Mouse (Mus musculus) stomach, embryonic 14.5 days (tissue): ENCODE data around the gene Gpc5. TPM values are rescaled to one million over a fixed set of nuclear protein-coding genes. Genes with fewer than 3 reads are reported as not detected.

Experiments used
- ATAC-seq: fragments of 200-750 bp; cut with Nextera tagmentation; 2 replicates; pipeline ENCODE4 v1.8.0; 2017; ENCODE audit warnings: low read depth, moderate TSS enrichment; ENCODE audit not compliant: insufficient number of reproducible peaks, insufficient read depth, low FRiP score
- H3K27ac ChIP-seq: fragments of 300-500 bp; sonication (generic); 2 replicates; pipeline ENCODE4 v1.5.1; 2014; ENCODE audit warnings: mild to moderate bottlenecking, low read length, moderate library complexity, mixed read lengths
- H3K27me3 ChIP-seq: fragments of 300-500 bp; sonication (generic); 2 replicates; pipeline ENCODE4 v1.6.1; 2014; ENCODE audit warnings: low read length, control low read depth, mixed read lengths; ENCODE audit not compliant: control insufficient read depth, insufficient read depth
- H3K36me3 ChIP-seq: fragments of 300-500 bp; sonication (generic); 2 replicates; pipeline ENCODE4 v1.6.1; 2014; ENCODE audit warnings: mild to moderate bottlenecking, control low read depth, low read length, moderate library complexity, mixed read lengths; ENCODE audit not compliant: control insufficient read depth, insufficient read depth
- H3K4me1 ChIP-seq: fragments of 300-500 bp; sonication (generic); 2 replicates; pipeline ENCODE4 v1.6.1; 2014; ENCODE audit warnings: low read length, control low read depth, mixed read lengths; ENCODE audit not compliant: control insufficient read depth, insufficient read depth
- H3K4me2 ChIP-seq: fragments of 300-500 bp; sonication (generic); replicated peaks from 2 replicates; pipeline ENCODE4 v1.6.1; 2014; ENCODE audit warnings: low read depth, low read length, control low read depth
- H3K4me3 ChIP-seq: fragments of 300-500 bp; sonication (generic); 2 replicates; pipeline ENCODE4 v1.5.1; 2014; ENCODE audit warnings: low read depth, low read length, control low read depth
- H3K9ac ChIP-seq: fragments of 300-500 bp; sonication (generic); replicated peaks from 2 replicates; pipeline ENCODE4 v1.6.1; 2014; ENCODE audit warnings: low read depth, mild to moderate bottlenecking, control low read depth, low read length, moderate library complexity, mixed read lengths
- H3K9me3 ChIP-seq: fragments of 300-500 bp; sonication (generic); 2 replicates; pipeline ENCODE4 v1.6.1; 2016; ENCODE audit warnings: low read depth, low read length, control low read depth; ENCODE audit not compliant: control insufficient read depth
- whole genome bisulfite sequencing: fragments of 180-500 bp; shearing (Covaris S2); extraction: QIAGEN DNeasy Blood & Tissue Kit; methylation state at CpG from one replicate; pipeline ENCODE4 v1.1.7; 2014; 5-methylcytosine and 5-hydroxymethylcytosine counted together
- polyA plus RNA-seq: library from polyadenylated mRNA; unstranded; fragments of >200 nt; fragmentation: Nextera tagmentation; extraction: Ambion mirVana; gene quantifications from 2 replicates; pipeline ENCODE4 v1.2.1, GENCODE M21; 2014

Gpc5 gene
- polyA plus RNA-seq, 1 experiment from 2014 or later = 0.48 TPM

DNA sequence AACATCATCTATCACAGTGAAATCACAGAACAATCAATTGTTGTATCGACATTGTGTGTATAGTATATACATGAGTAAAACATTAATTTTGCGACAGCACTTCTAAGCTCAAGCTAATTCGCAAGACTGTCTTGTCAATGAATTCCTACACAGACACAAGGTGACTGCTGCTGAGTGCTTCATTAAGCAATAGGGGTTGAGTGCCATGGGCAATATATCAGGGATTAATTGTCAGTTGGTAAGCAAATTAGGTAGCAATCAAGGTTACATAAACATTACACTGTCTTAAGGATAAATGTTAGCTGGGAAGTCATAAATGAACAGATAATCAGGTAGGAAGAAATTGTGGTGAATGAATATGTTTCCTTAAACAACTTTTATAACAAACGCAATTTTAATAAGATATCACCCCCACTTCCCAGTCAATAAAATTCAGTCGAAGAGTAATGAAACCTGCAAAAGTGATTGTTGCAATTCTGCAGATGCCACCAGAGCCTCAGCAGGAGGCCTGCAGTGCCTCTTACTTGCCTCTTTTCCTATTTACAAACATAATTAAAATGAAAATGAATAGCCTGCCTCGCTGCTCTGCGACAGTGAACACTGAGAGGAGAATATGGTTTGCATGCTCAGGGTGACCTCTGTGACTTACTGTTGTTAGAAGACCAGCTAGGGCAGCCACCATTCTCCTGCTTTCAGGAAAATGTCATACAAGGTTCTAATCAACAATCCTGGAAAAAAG lies 539.3 kb downstream of the Gpc5 start:
- Histone ChIP-seq H3K9ac (no peak overlapping the region), H3K4me1 (no peaks in the 10 kb centered on the region), H3K9me3 (no peaks in the 10 kb centered on the region), H3K27me3 (no peaks in the 10 kb centered on the region), H3K27ac (no peak overlapping the region), H3K4me2 (no peak overlapping the region), H3K36me3 (no peaks in the 10 kb centered on the region), H3K4me3 (no peak overlapping the region)
- ATAC-seq = no peak
- WGBS = 73% methylated on average over 7 of the region's 7 CpGs

DNA sequence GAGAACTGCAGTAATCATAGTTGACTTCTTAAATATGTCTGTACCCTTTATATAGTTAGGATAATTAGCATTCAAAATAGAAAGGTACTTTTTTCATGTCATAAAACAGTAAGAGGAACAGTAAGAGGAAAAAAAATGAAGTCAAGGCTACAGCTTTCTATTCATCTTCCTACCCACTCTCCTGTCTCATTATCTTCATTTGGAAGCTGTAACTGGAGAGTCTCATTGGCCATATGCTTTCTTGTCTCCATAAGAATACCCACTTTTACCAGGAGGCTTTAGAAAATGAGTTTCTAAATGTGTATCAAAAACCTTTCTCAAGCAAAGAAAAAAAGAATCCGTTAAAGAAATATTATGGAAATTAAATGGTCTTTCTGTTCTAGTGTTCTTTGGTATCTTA lies 541.3 kb downstream of the Gpc5 start:
- H3K9me3 ChIP-seq = no peaks in the 10 kb centered on the region
- no peak overlapping the region for H3K4me2 ChIP-seq
- no peaks in the 10 kb centered on the region for H3K4me1 ChIP-seq
- whole genome bisulfite sequencing = 76% methylated on average over 1 of the region's 1 CpGs
- no peak overlapping the region for H3K9ac ChIP-seq
- no peaks in the 10 kb centered on the region for H3K27me3 ChIP-seq
- ATAC-seq = no peak
- no peaks in the 10 kb centered on the region for H3K36me3 ChIP-seq
- no peak overlapping the region for H3K27ac ChIP-seq
- H3K4me3 ChIP-seq = no peak overlapping the region

DNA sequence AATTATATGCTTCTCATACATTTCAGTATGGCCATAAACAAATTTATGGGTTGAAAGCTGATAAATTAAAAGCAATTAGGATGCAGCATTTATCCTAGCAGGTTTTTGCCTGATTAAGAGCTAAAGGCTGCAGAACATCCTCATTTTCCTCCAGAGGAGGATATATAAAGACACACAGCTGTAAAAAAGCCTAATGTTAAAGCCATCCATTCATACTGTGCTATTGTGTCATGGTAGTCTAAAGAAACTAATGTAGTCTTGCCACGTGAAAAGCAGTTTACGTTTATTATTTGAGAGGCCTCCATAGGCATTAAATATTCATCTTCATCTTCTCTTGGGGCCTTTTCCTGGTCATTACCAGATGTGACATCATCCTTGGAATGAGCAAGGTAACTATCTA lies 587.9 kb downstream of the Gpc5 start:
- Histone ChIP-seq H3K9me3 (no peaks in the 10 kb centered on the region), H3K36me3 (no peaks in the 10 kb centered on the region), H3K9ac (no peak overlapping the region), H3K27ac (no peak overlapping the region), H3K27me3 (no peaks in the 10 kb centered on the region), H3K4me1 (no peaks in the 10 kb centered on the region), H3K4me3 (no peak overlapping the region), H3K4me2 (no peak overlapping the region)
- no peak for ATAC-seq
- WGBS = 87% methylated on average over 2 of the region's 2 CpGs

DNA sequence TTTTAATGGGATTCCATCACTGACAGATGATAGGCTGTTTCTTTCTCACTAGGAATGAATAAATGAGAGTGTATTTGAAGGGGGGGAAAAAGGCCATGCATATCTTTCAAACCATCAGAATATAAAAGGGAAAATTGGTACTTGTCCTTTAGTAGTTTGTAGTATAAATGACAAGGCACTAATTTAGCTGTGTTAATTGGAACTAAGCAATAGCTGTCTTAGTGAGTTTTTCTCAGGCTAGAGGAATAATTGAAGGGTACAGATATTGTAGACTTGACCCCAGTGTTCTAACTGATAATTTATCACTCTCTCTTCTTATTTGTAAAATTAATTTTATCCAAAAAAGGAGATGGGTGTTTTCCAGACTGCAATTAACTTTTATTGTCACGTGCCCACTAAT lies 654.0 kb downstream of the Gpc5 start:
- no peaks in the 10 kb centered on the region for H3K27me3 ChIP-seq
- no peaks in the 10 kb centered on the region for H3K4me1 ChIP-seq
- H3K4me3 ChIP-seq = no peak overlapping the region
- no peaks in the 10 kb centered on the region for H3K36me3 ChIP-seq
- no peak overlapping the region for H3K9ac ChIP-seq
- H3K27ac ChIP-seq = no peak overlapping the region
- no peak for ATAC-seq
- no peak overlapping the region for H3K4me2 ChIP-seq
- 93% methylated on average over 1 of the region's 1 CpGs for WGBS
- no peaks in the 10 kb centered on the region for H3K9me3 ChIP-seq

DNA sequence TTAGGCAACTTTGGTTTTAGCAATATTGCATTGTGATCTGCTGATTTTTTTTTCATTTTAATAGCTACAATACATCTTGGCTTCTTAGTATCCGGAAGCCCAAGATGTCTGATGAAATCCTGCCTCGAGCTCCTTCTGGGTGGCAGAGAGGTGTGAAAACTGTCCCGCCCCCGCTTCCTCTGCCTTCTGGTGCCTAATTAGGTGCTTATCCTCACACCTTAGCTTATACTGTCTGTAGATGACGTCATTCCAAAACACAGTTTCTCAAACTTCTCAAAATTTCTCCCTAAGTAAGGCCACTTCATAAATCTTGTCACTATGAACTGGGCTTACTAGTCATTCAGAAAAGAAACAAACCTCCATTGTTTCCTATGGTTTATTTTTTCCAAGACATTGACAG lies 668.2 kb downstream of the Gpc5 start:
- 44% methylated on average over 5 of the region's 5 CpGs for WGBS
- no peak overlapping the region for H3K4me2 ChIP-seq
- no peak for ATAC-seq
- no peaks in the 10 kb centered on the region for H3K36me3 ChIP-seq
- no peaks in the 10 kb centered on the region for H3K27me3 ChIP-seq
- H3K4me3 ChIP-seq = no peak overlapping the region
- H3K4me1 ChIP-seq = no peaks in the 10 kb centered on the region
- H3K9me3 ChIP-seq = no peaks in the 10 kb centered on the region
- H3K9ac ChIP-seq = no peak overlapping the region
- H3K27ac ChIP-seq = no peak overlapping the region

DNA sequence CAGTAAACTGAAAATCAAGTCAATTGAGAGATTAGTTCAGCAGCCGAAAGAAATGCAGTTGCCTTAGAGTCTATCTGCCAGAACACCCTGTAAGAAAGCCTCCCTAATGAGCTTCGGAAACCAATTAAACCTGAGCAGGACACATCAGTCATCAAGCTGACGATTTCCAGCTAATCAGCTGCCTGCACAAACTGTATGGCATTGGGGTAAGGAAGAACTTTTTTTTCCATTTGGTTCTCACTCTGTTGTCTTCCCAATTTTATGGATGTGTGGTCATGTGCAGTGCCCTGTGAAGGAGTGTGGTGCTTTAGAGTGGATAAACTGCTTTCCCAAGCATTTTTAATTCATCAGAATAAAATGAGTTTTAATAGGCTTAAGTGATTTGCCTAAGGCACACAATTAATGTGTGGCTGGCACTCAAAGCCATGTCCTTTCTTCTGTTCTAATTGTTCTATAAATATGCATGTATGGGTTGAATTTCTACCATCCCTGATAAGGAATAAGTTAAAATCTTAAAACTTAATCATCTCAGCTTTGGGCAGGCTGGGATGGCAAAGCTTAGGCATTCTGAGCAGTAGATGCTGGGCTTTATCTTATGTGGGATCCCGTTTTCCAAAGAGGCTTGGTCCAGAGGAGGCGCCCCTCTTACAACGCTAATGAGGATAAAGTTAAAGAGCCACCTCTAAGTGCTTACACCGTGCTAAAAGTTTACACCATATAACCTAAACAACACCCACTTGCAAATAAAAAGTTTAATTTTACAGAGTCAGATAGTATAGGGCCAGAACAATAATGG lies 687.6 kb downstream of the Gpc5 start:
- Histone ChIP-seq H3K27me3 (no peaks in the 10 kb centered on the region), H3K27ac (no peak overlapping the region), H3K9ac (no peak overlapping the region), H3K9me3 (no peaks in the 10 kb centered on the region), H3K4me3 (no peak overlapping the region), H3K36me3 (no peaks in the 10 kb centered on the region), H3K4me1 (no peaks in the 10 kb centered on the region), H3K4me2 (no peak overlapping the region)
- 70% methylated on average over 7 of the region's 7 CpGs for WGBS
- no peak for ATAC-seq

DNA sequence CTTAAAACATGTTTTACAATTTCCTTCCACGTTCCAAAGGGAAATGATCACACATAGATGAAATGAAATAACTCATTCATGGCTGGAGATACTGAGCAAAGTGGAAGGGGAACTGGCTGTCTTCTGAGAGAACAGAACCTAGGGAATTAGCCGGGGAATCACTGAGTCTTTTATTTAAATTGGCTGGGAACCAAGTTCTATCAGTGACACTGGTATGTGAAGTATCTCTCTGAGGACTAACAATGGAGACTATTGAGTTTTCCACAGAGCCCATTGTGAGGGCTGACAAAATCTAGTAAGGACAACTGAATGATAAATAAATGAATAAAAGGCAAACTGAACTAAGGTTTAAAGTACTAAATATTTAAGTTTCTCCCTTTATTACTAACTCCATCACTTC lies 712.7 kb downstream of the Gpc5 start:
- no peaks in the 10 kb centered on the region for H3K27me3 ChIP-seq
- no peak overlapping the region for H3K4me2 ChIP-seq
- no peaks in the 10 kb centered on the region for H3K4me1 ChIP-seq
- H3K9ac ChIP-seq = no peak overlapping the region
- no peaks in the 10 kb centered on the region for H3K9me3 ChIP-seq
- WGBS = 18% methylated on average over 2 of the region's 2 CpGs
- H3K27ac ChIP-seq = no peak overlapping the region
- H3K4me3 ChIP-seq = no peak overlapping the region
- H3K36me3 ChIP-seq = no peaks in the 10 kb centered on the region
- ATAC-seq = no peak

DNA sequence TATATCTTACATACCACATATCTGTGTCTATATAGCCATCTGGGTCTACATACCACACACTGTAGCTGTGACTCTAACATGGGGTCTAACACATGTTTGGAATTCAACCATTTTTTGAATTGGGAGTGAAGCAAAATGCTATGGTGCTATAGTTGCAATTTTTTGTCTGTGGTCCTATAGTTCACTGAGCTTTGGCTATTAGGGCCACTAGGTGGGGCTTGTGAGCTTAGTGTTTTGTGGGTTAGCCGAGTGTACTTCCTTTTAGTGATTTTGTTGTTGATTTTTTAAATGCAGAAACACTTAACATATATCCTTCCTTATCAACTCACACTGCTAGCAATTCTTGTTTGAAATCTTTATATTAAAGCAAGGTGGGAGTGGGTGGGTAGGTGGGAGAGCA lies 727.0 kb downstream of the Gpc5 start:
- Histone ChIP-seq H3K27ac (no peak overlapping the region), H3K4me2 (no peak overlapping the region), H3K9me3 (no peaks in the 10 kb centered on the region), H3K9ac (no peak overlapping the region), H3K4me3 (no peak overlapping the region), H3K36me3 (no peaks in the 10 kb centered on the region), H3K4me1 (no peaks in the 10 kb centered on the region), H3K27me3 (no peaks in the 10 kb centered on the region)
- 10% methylated on average over 1 of the region's 1 CpGs for WGBS
- ATAC-seq = no peak
